Mouse (Mus musculus): Measurements from ENCODE around the gene Adamts8. TPM values are rescaled to one million over a fixed set of nuclear protein-coding genes. Genes with fewer than 3 reads are reported as not detected.

Gene Adamts8
- total and polyA plus RNA-seq, 2 experiments from 2014 or later: 1.7 to 3.3 TPM

DNA sequence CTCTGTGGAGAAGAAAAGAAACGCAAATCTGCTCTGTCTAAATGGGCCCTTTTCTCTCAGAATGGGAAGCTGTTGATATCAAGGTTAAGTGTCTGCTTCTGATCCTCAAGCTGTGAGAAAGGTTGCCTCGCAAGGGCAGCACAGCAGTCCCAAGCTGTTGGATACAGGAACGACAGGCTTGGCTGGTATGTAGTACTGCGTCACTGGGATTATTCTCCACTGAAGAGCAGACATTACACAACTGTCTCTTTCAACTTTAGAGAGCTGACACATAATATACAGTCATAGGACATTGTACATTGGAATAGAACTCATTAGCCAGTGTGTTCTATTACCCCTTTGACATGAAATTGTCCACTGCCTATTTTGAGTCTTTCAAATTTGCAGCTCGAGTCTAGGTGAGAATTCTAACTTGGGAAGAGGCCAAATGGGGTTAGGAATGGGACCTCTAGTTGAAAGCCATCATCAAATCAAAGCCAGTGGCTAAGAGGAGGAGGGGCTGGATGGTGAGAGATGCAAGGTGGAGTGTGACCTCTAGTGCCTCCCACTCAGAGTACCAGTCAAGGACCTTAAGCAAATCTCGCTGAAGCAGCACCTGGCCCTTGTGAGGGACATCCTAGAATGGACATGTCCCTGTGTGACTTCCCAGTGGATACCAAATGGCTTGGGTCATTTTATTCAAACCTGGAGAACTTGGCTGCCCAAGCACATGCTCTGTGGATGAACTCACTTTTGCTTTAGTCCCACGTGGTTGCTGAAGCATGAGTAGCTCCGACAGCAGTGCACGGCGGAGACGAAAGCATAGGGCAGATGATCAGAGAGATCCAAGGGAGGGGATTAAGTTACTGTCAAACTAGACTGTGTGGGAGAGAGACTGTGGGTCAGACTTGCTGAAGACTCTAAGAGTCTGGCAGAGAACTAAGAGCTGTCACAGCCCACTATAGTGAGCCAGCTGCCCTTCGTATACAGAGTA, 54.5 kb downstream of the Adamts8 start:
- H3K9ac ChIP-seq (replicated peaks; ENCODE audit: low read length): no peak overlapping the region
- no peaks in the 10 kb centered on the region for H3K4me1 ChIP-seq (ENCODE audit: insufficient read depth, low read length)
- DNase-seq (ENCODE audit: low spot score): no peak
- ATAC-seq: no peak
- TF ChIP-seq CTCF (IDR thresholded peaks at IDR 0.05; ENCODE audit: low read depth): no peak
- no peaks in the 10 kb centered on the region for H3K9me3 ChIP-seq (ENCODE audit: low read length)
- H3K27ac ChIP-seq: no peak overlapping the region
- WGBS: 74% methylated on average over 12 of the region's 12 CpGs
- H3K4me2 ChIP-seq (ENCODE audit: low read depth, low read length): no peak overlapping the region
- H3K4me3 ChIP-seq (ENCODE audit: low read length): no peak overlapping the region
- no peaks in the 10 kb centered on the region for H3K36me3 ChIP-seq (ENCODE audit: insufficient read depth, low read length)
- no peaks in the 10 kb centered on the region for H3K27me3 ChIP-seq (ENCODE audit: insufficient read depth, low read length)

DNA sequence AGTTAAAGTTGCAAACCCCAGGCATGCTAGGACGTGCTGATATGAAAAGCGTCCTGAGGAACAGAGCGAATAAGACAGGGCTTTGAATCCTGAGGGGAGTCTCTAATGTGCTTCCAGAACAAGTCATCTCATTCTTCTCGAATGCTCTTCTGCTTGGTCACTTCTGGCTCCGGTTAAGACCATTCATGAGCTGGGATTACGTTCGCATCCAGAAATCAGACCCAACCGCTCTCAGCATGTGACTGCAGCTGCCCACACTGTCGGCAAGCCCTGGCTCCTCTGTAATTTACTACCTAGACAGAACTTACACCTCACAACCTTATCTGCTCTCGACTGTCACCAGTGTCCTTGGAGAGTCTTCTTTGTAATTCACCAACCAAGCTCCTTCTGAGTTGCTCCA, 58.3 kb downstream of the Adamts8 start:
- Histone ChIP-seq H3K27ac (no peak overlapping the region), H3K36me3 (ENCODE audit: insufficient read depth, low read length) (no peaks in the 10 kb centered on the region), H3K4me2 (ENCODE audit: low read depth, low read length) (no peak overlapping the region), H3K27me3 (ENCODE audit: insufficient read depth, low read length) (no peaks in the 10 kb centered on the region), H3K9me3 (ENCODE audit: low read length) (no peaks in the 10 kb centered on the region), H3K4me3 (ENCODE audit: low read length) (no peak overlapping the region), H3K4me1 (ENCODE audit: insufficient read depth, low read length) (no peaks in the 10 kb centered on the region), H3K9ac (replicated peaks; ENCODE audit: low read length) (no peak overlapping the region)
- WGBS: 80% methylated on average over 10 of the region's 10 CpGs
- no peak for DNase-seq (ENCODE audit: low spot score)
- no peak for TF ChIP-seq CTCF (IDR thresholded peaks at IDR 0.05; ENCODE audit: low read depth)
- ATAC-seq: no peak

DNA sequence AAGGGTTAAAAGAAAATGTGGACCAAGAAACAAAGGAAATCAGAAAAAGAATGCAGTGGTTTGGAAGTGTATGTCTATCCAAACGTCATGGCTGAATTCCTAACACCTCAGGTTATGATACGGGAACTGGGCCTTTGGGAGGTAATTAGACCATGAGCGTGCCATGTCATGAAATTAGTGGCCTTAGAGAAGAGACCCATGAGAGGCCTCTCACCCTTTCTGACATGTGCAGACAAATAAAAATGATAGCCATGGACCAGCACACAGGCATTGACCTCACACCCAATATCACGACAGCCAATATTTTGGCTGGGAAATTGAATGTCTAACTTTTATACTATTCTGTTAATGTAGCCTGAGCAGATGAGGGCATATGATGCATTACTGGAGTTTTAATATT, 60.2 kb downstream of the Adamts8 start:
- DNase-seq (ENCODE audit: low spot score) (no peak), ATAC-seq (no peak)
- Histone ChIP-seq H3K27me3 (ENCODE audit: insufficient read depth, low read length) (no peaks in the 10 kb centered on the region), H3K27ac (no peak overlapping the region), H3K9me3 (ENCODE audit: low read length) (no peaks in the 10 kb centered on the region), H3K4me2 (ENCODE audit: low read depth, low read length) (no peak overlapping the region), H3K4me1 (ENCODE audit: insufficient read depth, low read length) (no peaks in the 10 kb centered on the region), H3K4me3 (ENCODE audit: low read length) (no peak overlapping the region), H3K36me3 (ENCODE audit: insufficient read depth, low read length) (no peaks in the 10 kb centered on the region), H3K9ac (replicated peaks; ENCODE audit: low read length) (no peak overlapping the region)
- 76% methylated on average over 4 of the region's 4 CpGs for WGBS
- TF ChIP-seq CTCF (IDR thresholded peaks at IDR 0.05; ENCODE audit: low read depth): no peak

DNA sequence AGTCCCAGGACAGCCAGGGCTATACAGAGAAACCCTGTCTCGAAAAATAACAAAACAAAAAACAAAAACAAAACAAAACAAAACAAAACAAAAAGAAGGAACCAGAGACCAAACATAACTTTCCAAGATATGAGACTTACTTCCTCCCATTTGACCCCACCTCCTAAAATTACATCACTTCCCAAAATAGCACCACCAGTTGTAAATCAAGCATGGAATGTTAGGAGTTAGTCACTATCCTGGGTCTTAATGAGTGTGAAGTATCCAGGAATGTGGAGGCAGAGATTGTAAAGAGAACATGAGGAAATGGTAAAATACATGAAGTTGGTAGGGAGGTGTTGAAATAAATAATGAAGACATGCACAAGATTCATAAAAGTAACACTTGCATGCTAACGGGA, 67.0 kb downstream of the Adamts8 start:
- H3K27me3 ChIP-seq (ENCODE audit: insufficient read depth, low read length): no peaks in the 10 kb centered on the region
- TF ChIP-seq CTCF (IDR thresholded peaks at IDR 0.05; ENCODE audit: low read depth): no peak
- H3K4me2 ChIP-seq (ENCODE audit: low read depth, low read length): no peak overlapping the region
- no peak overlapping the region for H3K4me3 ChIP-seq (ENCODE audit: low read length)
- no peaks in the 10 kb centered on the region for H3K4me1 ChIP-seq (ENCODE audit: insufficient read depth, low read length)
- 79% methylated on average over 2 of the region's 2 CpGs for WGBS
- no peaks in the 10 kb centered on the region for H3K9me3 ChIP-seq (ENCODE audit: low read length)
- no peaks in the 10 kb centered on the region for H3K36me3 ChIP-seq (ENCODE audit: insufficient read depth, low read length)
- H3K27ac ChIP-seq: no peak overlapping the region
- no peak for DNase-seq (ENCODE audit: low spot score)
- no peak overlapping the region for H3K9ac ChIP-seq (replicated peaks; ENCODE audit: low read length)
- ATAC-seq: no peak

DNA sequence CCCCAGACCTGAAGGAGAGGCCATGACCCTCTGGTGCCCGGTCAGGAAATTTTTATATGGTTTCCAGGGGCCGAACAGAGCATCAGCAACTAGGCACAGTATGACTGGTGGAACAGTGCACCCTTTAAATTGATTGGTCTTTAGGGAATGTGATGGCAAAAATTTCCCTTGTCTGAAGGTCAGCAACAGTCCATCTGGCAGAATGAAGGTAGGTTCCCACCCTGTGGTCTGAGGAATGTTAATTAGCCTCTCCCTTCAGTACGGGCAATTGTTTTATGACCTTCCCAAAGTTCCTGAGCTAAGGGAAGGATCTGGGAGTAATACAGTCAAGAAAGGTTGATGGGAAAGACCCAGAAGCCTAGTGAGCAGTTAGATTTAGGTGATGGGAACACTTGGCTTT, 67.7 kb downstream of the Adamts8 start:
- Histone ChIP-seq H3K27ac (no peak overlapping the region), H3K4me1 (ENCODE audit: insufficient read depth, low read length) (no peaks in the 10 kb centered on the region), H3K36me3 (ENCODE audit: insufficient read depth, low read length) (no peaks in the 10 kb centered on the region), H3K9ac (replicated peaks; ENCODE audit: low read length) (no peak overlapping the region), H3K9me3 (ENCODE audit: low read length) (no peaks in the 10 kb centered on the region), H3K4me3 (ENCODE audit: low read length) (no peak overlapping the region), H3K27me3 (ENCODE audit: insufficient read depth, low read length) (no peaks in the 10 kb centered on the region), H3K4me2 (ENCODE audit: low read depth, low read length) (no peak overlapping the region)
- no peak for ATAC-seq
- DNase-seq (ENCODE audit: low spot score): no peak
- WGBS: 80% methylated on average over 3 of the region's 3 CpGs
- TF ChIP-seq CTCF (IDR thresholded peaks at IDR 0.05; ENCODE audit: low read depth): no peak

DNA sequence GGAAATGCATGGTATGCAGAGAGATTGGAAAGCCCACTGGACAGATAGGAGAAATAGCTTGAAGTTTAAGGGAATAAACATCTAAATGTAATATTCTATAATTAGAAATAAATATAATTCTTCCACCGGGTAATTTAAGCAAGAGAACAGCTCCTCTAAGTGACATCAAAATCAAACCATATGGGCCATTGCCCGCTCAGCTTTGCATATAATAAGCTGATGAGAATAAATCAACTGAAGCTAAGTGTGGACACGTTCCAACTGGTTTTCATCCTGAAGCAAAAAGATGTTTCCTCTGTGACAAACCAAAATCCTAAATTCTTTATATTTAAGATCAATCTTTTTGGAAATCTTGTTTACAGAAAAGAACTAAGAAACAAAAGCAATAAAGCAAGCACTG, 68.4 kb downstream of the Adamts8 start:
- TF ChIP-seq CTCF (IDR thresholded peaks at IDR 0.05; ENCODE audit: low read depth): no peak
- DNase-seq (ENCODE audit: low spot score) (no peak), ATAC-seq (no peak)
- H3K9me3 ChIP-seq (ENCODE audit: low read length): no peaks in the 10 kb centered on the region
- no peak overlapping the region for H3K4me3 ChIP-seq (ENCODE audit: low read length)
- H3K4me2 ChIP-seq (ENCODE audit: low read depth, low read length): no peak overlapping the region
- H3K9ac ChIP-seq (replicated peaks; ENCODE audit: low read length): no peak overlapping the region
- H3K27me3 ChIP-seq (ENCODE audit: insufficient read depth, low read length): no peaks in the 10 kb centered on the region
- H3K36me3 ChIP-seq (ENCODE audit: insufficient read depth, low read length): no peaks in the 10 kb centered on the region
- H3K27ac ChIP-seq: no peak overlapping the region
- WGBS: 64% methylated on average over 3 of the region's 3 CpGs
- no peaks in the 10 kb centered on the region for H3K4me1 ChIP-seq (ENCODE audit: insufficient read depth, low read length)

DNA sequence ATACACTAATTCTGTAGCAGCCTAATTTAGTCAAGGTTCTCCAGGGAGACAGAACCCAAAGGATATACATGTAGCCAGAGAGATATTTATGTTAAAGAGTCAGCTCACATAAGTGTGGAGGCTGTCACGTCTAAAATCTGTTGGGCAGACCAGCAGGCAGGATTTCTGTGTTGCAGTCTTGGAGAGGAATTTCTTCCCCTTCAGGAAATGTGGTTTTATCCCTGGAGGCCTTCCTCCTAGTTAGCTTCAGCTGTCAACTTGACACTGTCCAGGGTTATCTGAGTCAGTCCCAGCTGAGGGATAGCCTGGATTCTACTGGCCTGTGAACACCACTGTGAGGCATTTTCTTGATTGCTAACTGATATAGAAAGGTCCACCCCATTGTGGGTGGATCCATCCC, 69.2 kb downstream of the Adamts8 start:
- H3K27ac ChIP-seq: no peak overlapping the region
- no peaks in the 10 kb centered on the region for H3K9me3 ChIP-seq (ENCODE audit: low read length)
- H3K9ac ChIP-seq (replicated peaks; ENCODE audit: low read length): no peak overlapping the region
- H3K36me3 ChIP-seq (ENCODE audit: insufficient read depth, low read length): no peaks in the 10 kb centered on the region
- no peak for ATAC-seq
- H3K4me3 ChIP-seq (ENCODE audit: low read length): no peak overlapping the region
- WGBS: 35% methylated on average over 1 of the region's 1 CpGs
- TF ChIP-seq CTCF (IDR thresholded peaks at IDR 0.05; ENCODE audit: low read depth): no peak
- H3K27me3 ChIP-seq (ENCODE audit: insufficient read depth, low read length): no peaks in the 10 kb centered on the region
- no peak overlapping the region for H3K4me2 ChIP-seq (ENCODE audit: low read depth, low read length)
- no peak for DNase-seq (ENCODE audit: low spot score)
- H3K4me1 ChIP-seq (ENCODE audit: insufficient read depth, low read length): no peaks in the 10 kb centered on the region

Data from hindbrain, postnatal 0 days (tissue).